In the genomic region with DNA sequence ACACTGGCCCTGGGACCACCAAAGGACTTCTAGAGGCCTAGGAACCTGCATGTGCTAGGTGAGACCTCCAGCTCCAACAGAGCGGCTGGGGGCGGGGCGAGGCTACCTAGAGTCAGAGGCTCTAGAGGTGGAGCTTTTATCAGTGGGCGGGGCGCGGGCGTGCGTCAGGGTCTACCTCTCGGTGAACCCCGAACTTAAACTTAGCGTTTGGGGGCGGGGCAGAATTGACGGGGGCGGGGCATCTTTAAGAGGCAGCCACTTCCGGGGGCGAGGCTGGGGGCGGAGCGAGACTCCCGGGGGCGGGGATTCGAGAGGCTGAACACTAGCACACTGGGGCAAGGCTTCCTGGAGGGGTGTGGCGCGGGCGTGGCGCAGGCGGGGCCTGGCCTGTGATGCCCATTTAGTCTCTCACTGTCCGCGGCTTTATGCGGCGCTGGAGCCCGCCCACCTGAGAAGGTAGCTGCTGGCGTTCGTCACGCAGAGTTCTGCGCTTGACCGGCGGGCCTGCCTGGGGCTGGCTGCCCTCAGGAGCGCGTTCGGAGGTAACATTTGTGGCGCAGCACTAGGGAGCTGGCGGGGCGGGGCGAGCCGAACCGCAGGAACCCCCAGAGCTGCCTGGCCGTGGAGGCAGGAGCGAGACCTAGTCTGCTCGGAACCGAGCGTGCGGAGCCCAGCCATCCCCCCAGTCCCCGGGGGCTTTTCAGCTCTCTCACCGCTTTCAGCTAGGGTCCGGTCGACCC, we compare ENCODE assay signal across 8 mouse cellular contexts. TPM values are rescaled to one million over a fixed set of nuclear protein-coding genes. Genes with fewer than 3 reads are reported as not detected.
DNase-seq lines count a peak whose midpoint lies in the region; ATAC-seq lines count a peak whose summit lies in the region.

A gene (plus strand): TSS at position 392 of the 740 bp plus-strand sequence.

- peak within 1 kb of the TSS; percentile 92 for H3K4me3 ChIP-seq in megakaryocyte, embryonic 14.5 days (replicated peaks)

- no peaks in the 10 kb centered on the region for H3K9me3 ChIP-seq in megakaryocyte, embryonic 14.5 days

- DNase-seq in adrenal gland, adult 8-10 months: peak; percentile 94
- peak; percentile 84 for DNase-seq in embryo, embryonic 11.5 days (ENCODE audit: low read depth, low spot score)
- peak; percentile 90 for DNase-seq in gastrocnemius, postnatal 25 days
- DNase-seq in left cerebral cortex, adult 9 months (ENCODE audit: low spot score in 2 of 2): peak; percentile 82 to 93
- peak; percentile 90 to 94 for DNase-seq in right cerebral cortex, adult 2 months (ENCODE audit: low spot score in 2 of 2)
- DNase-seq in urinary bladder, postnatal 10 days (ENCODE audit: low spot score): peak; percentile 66

- peaks cover 8% of the 10 kb centered on the region for H3K4me1 ChIP-seq in megakaryocyte, embryonic 14.5 days

- peak; percentile 95 for ATAC-seq in inflammation-experienced regulatory T-cells, adult 6 months

- H3K27me3 ChIP-seq in megakaryocyte, embryonic 14.5 days (replicated peaks): peaks cover 2% of the 10 kb centered on the region

- H3K36me3 ChIP-seq in megakaryocyte, embryonic 14.5 days (replicated peaks; ENCODE audit: low read length): no peaks in the 10 kb centered on the region

RNA-seq across cellular contexts. Expression of the gene that starts here (rescaled TPM):
- 1 to 10 TPM; 5.8 to 7.5 (median 6.2) TPM for total RNA-seq in adrenal gland, adult 8-10 months (2022)
- under 1 TPM in 1 of 2 experiments, not detected in 1; 0.51 TPM for total RNA-seq in gastrocnemius, postnatal 25 days (2021)
- polyA plus RNA-seq in inflammation-experienced regulatory T-cells, adult 6 months (2017; shearing (Covaris generic)): 1 to 10 TPM in 2 of 3 experiments, under 1 TPM in 1; 0.23 to 2.1 (median 1.5) TPM
- polyA plus RNA-seq in megakaryocyte, embryonic 14.5 days (2012; ENCODE audit: insufficient read depth, low replicate concordance): not detected in 2 replicates

Comparison
In these comparisons a context has a peak if more than half of its experiments do, and no peak if none do; other contexts are left out.
1. Peak in every context shown above with its lines: DNase-seq, ATAC-seq and H3K4me3 ChIP-seq.
2. RNA of the gene that starts here (total RNA-seq): 5.8 to 7.5 TPM in adrenal gland, adult 8-10 months; 0.51 TPM in gastrocnemius, postnatal 25 days; every median in the first group is over 4 times any median in the second.
3. Peak in DNase-seq in gastrocnemius, postnatal 25 days; RNA of the gene not detected or under 1 TPM.